Mouse (Mus musculus) lung, postnatal 0 days (tissue): ENCODE results near the gene Bloc1s1. TPM values are rescaled to one million over a fixed set of nuclear protein-coding genes. Genes with fewer than 3 reads are reported as not detected.
A peak's percentile ranks its signal among the peaks of the same experiment; 100 is the strongest.

Source experiments
- ATAC-seq: fragments of 200-750 bp; cut with Nextera tagmentation; 2 replicates; pipeline ENCODE4 v1.8.0; 2017; ENCODE audit warnings: moderate library complexity
- DNase-seq: peaks from one replicate; pipeline ENCODE4 v3.0.0-alpha.2; 2016; ENCODE audit warnings: low spot score
- H3K27ac ChIP-seq: fragments of 300-500 bp; sonication (generic); 2 replicates; pipeline ENCODE4 v1.5.1; 2014; ENCODE audit warnings: antibody characterized with exemption, mild to moderate bottlenecking, low read length, mixed read lengths
- H3K27me3 ChIP-seq: fragments of 300-500 bp; sonication (generic); replicated peaks from 2 replicates; pipeline ENCODE4 v1.6.1; 2014; ENCODE audit warnings: low read length, mixed read lengths; ENCODE audit not compliant: insufficient read depth
- H3K36me3 ChIP-seq: fragments of 300-500 bp; sonication (generic); 2 replicates; pipeline ENCODE4 v1.6.1; 2014; ENCODE audit warnings: low read length, mixed read lengths; ENCODE audit not compliant: insufficient read depth
- H3K4me1 ChIP-seq: fragments of 300-500 bp; sonication (generic); 2 replicates; pipeline ENCODE4 v1.6.1; 2014; ENCODE audit warnings: antibody characterized with exemption, low read depth, low read length, mixed read lengths; ENCODE audit not compliant: insufficient read depth
- H3K4me2 ChIP-seq: fragments of 300-500 bp; sonication (generic); replicated peaks from 2 replicates; pipeline ENCODE4 v1.6.1; 2014; ENCODE audit warnings: low read depth, mild to moderate bottlenecking, low read length, moderate library complexity, mixed read lengths
- H3K4me3 ChIP-seq: fragments of 300-500 bp; sonication (generic); 2 replicates; pipeline ENCODE4 v1.5.1; 2014; ENCODE audit warnings: low read depth, low read length
- H3K9ac ChIP-seq: fragments of 300-500 bp; sonication (generic); replicated peaks from 2 replicates; pipeline ENCODE4 v1.6.1; 2014; ENCODE audit warnings: low read depth, mild to moderate bottlenecking
- H3K9me3 ChIP-seq: fragments of 300-500 bp; sonication (generic); 2 replicates; pipeline ENCODE4 v1.6.1; 2016; ENCODE audit warnings: low read length, mixed read lengths
- CTCF ChIP-seq: IDR thresholded peaks from 2 replicates; pipeline ENCODE4 v1.5.1; 2016; ENCODE audit warnings: antibody characterized with exemption, mild to moderate bottlenecking
- EP300 ChIP-seq: IDR thresholded peaks from 2 replicates; pipeline ENCODE4 v1.6.1; 2016; ENCODE audit warnings: antibody characterized with exemption, mild to moderate bottlenecking, control low read depth
- WGBS: fragments of 180-500 bp; shearing (Covaris S2); extraction: QIAGEN DNeasy Blood & Tissue Kit; methylation state at CpG from one replicate; pipeline ENCODE4 v1.1.7; 2014; 5-methylcytosine and 5-hydroxymethylcytosine counted together
- polyA plus RNA-seq: library from polyadenylated mRNA; unstranded; fragments of >200 nt; fragmentation: Nextera tagmentation; extraction: Ambion mirVana; gene quantifications from 2 replicates; pipeline ENCODE4 v1.2.1, GENCODE M21; 2015

Gene Bloc1s1
- polyA plus RNA-seq, 1 experiment from 2014 or later: 243 TPM

DNA sequence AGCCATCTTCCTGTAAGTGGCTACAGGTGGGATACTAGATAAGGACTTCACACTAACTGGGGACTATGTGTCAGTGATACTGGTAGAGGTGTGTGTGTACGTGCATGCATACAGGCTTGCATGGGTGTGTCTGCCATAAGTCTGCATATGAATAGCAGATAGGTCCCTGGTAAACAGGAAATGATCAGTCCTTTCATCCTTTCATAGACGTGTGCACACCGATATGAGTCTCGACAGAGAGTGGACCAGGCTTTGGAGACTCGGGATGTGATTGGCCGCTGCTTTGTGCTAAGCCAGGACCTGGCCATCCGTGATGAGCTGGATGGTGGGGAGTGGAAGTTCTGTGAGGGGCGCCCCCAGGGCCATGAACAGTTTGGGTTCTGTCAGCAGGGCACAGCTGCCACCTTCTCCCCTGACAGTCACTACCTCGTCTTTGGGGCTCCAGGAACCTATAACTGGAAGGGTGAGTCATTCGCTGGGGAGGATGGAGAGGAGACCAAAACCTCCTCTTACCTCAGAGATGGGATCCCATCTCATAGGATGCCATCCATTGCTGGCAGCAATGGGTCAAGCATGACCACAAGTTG, 16.7 kb upstream of the Bloc1s1 start:
- H3K27me3 ChIP-seq: no peaks in the 10 kb centered on the region
- H3K36me3 ChIP-seq: no peaks in the 10 kb centered on the region
- DNase-seq: no peak
- H3K27ac ChIP-seq: no peak overlapping the region
- H3K4me2 ChIP-seq: no peak overlapping the region
- ATAC-seq: no peak
- no peaks in the 10 kb centered on the region for H3K9me3 ChIP-seq
- TF ChIP-seq CTCF (no peak), EP300 (no peak)
- 0 out of 2 replicates have a peak, but pooled peaks cover 5% of the 10 kb centered on the region for H3K4me1 ChIP-seq
- WGBS: 75% methylated on average over 10 of the region's 10 CpGs
- H3K4me3 ChIP-seq: no peak overlapping the region
- H3K9ac ChIP-seq: no peak overlapping the region

DNA sequence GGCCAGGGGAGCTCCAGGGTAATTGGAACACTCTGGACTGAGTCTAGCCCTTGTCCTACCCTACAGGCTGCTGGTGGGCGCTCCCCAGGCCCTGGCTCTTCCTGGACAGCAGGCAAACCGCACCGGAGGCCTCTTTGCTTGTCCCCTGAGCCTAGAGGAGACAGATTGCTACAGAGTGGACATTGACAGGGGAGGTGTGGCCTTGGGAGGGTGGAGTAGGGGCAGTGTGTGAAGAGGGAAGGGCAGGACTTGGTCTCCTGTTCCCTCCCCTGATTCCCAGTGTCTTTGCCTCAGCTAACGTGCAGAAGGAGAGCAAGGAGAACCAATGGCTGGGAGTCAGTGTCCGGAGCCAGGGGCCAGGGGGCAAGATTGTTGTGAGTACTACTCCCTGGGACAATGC, 15.1 kb upstream of the Bloc1s1 start:
- no peak overlapping the region for H3K9ac ChIP-seq
- no peak overlapping the region for H3K27ac ChIP-seq
- peaks cover 5% of the 10 kb centered on the region; the same call in 1 of the 2 replicates for H3K27me3 ChIP-seq
- H3K4me2 ChIP-seq: no peak overlapping the region
- no peaks in the 10 kb centered on the region for H3K9me3 ChIP-seq
- ATAC-seq (peak; percentile 69), DNase-seq (no peak)
- TF ChIP-seq EP300 (no peak), CTCF (no peak)
- no peak overlapping the region for H3K4me3 ChIP-seq
- H3K36me3 ChIP-seq: no peaks in the 10 kb centered on the region
- 40% methylated on average over 5 of the region's 5 CpGs for WGBS
- peaks cover 6% of the 10 kb centered on the region; the same call in 1 of the 2 replicates for H3K4me1 ChIP-seq

DNA sequence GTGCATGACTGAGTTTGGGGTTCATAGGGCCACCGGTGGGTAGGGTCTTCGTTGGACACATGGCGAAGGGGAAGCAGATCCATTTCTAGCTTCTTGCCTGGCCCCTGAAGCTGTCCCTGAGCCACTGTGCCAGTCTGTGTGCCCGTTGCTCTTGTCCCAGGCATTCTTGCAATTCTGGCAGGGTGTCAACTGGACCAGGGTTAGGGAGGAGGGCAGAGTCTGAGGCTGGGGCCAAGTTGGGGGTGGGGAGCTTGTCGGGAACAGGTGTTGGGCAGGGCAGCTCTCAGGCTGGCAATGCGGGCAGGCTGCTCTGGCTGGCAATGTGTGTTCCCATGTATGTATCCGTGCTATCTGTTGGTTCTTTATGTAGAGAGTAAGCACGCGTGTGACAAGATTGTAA, 14.6 kb upstream of the Bloc1s1 start:
- H3K4me1 ChIP-seq: peaks cover 7% of the 10 kb centered on the region; the same call in 1 of the 2 replicates
- H3K27ac ChIP-seq: no peak overlapping the region
- TF ChIP-seq EP300: no peak
- H3K36me3 ChIP-seq: no peaks in the 10 kb centered on the region
- no peak overlapping the region for H3K4me3 ChIP-seq
- no peak overlapping the region for H3K9ac ChIP-seq
- H3K4me2 ChIP-seq: no peak overlapping the region
- no peaks in the 10 kb centered on the region for H3K9me3 ChIP-seq
- ATAC-seq: peak; percentile 74
- peak; percentile 66 for DNase-seq
- peaks cover 5% of the 10 kb centered on the region for H3K27me3 ChIP-seq
- WGBS: 60% methylated on average over 9 of the region's 9 CpGs

DNA sequence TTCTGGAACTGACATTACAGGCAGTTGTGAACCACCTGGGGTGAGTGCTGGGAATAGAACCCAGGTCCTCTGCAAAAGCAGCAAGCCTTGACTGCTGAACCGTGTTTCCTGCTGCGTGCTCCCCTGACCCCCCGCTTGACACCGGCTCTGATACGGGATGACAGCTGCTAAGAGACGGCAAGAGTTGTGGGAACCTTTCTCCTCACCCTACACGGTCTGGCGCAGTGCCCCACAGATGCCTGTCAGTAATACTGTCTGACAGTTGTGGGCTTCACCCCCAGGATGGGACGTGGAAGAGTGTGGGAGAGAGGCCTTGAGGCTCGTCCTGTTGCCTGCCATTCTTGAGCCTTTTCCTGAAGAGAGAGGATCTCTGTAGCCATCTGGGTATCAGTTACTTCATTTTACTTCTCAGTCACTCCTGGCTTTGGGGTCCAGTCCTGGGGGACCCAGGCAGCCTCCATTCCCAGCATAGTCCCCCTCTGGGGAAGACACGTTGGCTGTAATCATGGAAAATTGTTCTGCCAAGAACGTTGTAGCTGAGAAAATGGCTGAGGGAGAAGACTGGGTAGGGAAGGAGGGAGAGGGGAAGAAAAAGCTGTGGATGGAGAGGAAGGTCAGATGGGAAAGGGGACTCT, 14.0 kb upstream of the Bloc1s1 start:
- Histone ChIP-seq H3K9me3 (no peaks in the 10 kb centered on the region), H3K4me2 (no peak overlapping the region), H3K4me3 (no peak overlapping the region), H3K9ac (no peak overlapping the region), H3K4me1 (peaks cover 7% of the 10 kb centered on the region; the same call in 1 of the 2 replicates), H3K27ac (no peak overlapping the region), H3K36me3 (no peaks in the 10 kb centered on the region), H3K27me3 (peaks cover 5% of the 10 kb centered on the region)
- TF ChIP-seq CTCF (no peak), EP300 (no peak)
- ATAC-seq (no peak), DNase-seq (no peak)
- 65% methylated on average over 12 of the region's 12 CpGs for WGBS

DNA sequence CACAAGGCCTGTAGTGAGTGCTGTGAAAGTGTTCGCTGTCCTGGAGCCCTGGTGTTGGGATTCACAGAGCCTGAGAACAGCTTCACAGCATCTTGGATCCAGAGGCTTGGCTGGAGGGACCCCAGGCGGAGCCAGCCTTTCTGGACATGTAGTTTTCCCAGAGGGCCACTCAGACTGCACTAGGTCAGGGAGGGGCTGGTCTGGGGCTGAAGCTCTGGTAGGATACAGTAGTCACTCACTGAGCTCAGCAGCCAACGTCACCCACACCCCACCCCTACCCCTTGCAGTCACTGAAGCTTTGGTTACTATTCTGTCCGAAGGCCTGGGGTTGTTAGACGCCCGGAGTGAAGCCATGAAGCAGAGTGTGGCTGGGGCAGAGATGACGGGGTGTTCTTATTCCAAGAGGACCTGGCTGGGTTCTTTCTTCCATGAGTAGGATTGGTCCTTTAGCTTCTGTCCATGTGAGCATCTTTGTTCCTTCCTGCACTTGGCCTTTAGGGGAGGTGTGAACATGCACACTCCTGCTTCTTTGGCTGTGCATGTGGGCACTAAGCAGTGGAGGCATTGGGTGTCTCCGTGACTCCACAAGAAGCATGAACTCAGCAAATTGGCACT, 12.1 kb upstream of the Bloc1s1 start:
- Histone ChIP-seq H3K36me3 (no peaks in the 10 kb centered on the region), H3K4me1 (peaks cover 7% of the 10 kb centered on the region; the same call in 1 of the 2 replicates), H3K27me3 (peaks cover 9% of the 10 kb centered on the region), H3K9me3 (no peaks in the 10 kb centered on the region), H3K4me3 (no peak overlapping the region), H3K4me2 (peak overlapping the region; percentile 25), H3K9ac (no peak overlapping the region), H3K27ac (no peak overlapping the region)
- ATAC-seq (peak; percentile 21; the same call in 1 of the 2 replicates), DNase-seq (no peak)
- 74% methylated on average over 8 of the region's 8 CpGs for WGBS
- TF ChIP-seq CTCF: no peak
- TF ChIP-seq EP300: no peak

DNA sequence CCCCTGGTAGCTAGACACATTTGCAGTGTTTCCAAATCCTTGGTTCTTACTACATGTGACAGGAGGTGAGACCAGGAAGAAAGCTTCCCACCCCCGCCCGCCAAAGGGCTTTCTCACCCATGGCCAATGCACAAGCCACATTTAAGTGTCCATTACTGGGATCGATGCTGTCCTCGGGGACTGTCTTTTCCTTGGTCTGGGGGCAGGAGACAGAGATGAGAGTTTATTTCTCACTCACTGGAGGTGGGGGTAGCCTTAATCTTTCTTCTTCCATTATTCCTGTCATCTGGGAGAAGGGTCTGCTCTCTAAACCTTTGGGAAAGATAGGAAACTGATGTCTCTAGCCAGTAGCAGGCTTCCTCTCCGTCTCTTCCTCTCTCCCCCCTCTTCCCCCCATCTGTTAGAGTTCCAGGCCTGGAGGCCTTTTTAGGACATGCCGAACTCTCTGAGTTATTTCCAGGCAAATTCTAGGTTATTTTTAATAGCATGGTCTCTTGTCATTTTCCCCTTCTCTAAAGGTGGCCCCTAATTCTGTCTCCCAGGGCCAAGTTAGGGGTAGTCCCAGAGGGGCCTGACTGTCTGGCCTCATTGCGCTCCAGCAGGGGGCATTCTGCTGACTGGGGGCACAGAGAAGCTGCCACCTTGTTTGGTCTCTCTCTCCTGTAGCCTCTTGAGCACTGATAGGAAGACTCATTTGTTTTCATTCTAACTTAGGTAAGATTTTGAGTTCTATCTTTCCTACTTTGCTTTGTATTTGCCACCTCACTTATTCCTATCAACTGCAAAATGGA, 11.4 kb upstream of the Bloc1s1 start:
- Histone ChIP-seq H3K9ac (no peak overlapping the region), H3K27ac (no peak overlapping the region), H3K4me3 (no peak overlapping the region), H3K9me3 (no peaks in the 10 kb centered on the region), H3K27me3 (peaks cover 9% of the 10 kb centered on the region), H3K4me1 (peaks cover 7% of the 10 kb centered on the region; the same call in 1 of the 2 replicates), H3K36me3 (no peaks in the 10 kb centered on the region), H3K4me2 (peak overlapping the region; percentile 57)
- TF ChIP-seq CTCF (0 out of 2 replicates have a peak, but pooled peaks have one; percentile 10), EP300 (no peak)
- no peak for ATAC-seq
- no peak for DNase-seq
- WGBS: 61% methylated on average over 7 of the region's 7 CpGs
